Mouse (Mus musculus): Measurements from ENCODE around the gene Dpp9. TPM values are rescaled to one million over a fixed set of nuclear protein-coding genes. Genes with fewer than 3 reads are reported as not detected.

Dpp9 gene
- total RNA-seq, 2 experiments from 2014 or later, result 21.7 to 24.3 TPM

DNA sequence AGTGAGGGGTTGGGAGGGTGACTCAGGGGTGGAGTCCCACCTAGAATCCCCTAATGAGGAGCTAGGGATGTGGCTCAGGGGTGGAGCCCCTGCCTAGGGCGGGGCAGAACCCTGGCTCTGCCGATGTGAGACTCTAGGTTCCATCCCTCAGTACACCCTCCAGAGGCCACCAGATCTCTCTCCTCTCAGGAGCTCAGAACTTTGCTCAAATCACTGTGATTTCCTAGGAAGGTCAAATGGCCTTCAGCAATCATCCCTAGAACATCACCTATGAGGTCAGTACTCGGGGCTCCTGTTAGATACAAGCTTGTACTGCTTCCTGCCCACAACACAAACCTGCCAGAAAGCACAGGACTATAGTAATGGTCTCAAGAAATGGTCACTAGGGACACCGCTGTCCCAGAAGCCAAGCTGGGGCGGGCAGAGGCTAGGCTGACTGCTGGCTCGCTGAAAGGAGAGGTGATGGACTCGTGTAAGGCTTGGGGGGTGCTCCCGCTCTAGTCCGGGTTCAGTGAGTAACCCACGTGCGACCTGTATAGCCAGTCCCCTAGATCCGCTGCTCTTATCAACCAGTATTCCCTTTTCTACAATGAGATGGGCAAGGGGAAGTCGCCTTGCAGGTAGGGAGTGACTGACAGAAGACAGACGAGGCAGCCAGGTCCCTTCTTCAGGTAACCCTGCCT lies 35.6 kb downstream of the Dpp9 start:
- no peak for DNase-seq

DNA sequence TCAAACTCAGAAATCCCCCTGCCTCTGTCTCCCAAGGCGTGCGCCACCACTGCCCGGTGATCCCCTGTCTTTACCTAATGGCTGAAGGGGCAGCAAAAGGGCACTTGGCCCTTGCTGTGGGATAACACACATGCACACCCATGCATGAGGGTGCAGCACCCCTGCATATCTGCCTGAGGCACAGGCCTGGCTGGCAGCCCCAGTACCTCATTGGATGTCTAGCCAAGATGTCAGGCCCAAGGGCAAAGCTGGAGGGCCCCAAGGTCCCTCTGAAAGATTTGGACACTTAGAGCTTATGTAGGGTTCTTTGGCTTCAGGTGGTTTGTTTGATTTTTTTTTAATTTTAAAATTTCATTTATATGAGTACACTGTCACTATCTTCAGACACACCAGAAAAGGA lies 43.3 kb downstream of the Dpp9 start:
- DNase-seq, result no peak

DNA sequence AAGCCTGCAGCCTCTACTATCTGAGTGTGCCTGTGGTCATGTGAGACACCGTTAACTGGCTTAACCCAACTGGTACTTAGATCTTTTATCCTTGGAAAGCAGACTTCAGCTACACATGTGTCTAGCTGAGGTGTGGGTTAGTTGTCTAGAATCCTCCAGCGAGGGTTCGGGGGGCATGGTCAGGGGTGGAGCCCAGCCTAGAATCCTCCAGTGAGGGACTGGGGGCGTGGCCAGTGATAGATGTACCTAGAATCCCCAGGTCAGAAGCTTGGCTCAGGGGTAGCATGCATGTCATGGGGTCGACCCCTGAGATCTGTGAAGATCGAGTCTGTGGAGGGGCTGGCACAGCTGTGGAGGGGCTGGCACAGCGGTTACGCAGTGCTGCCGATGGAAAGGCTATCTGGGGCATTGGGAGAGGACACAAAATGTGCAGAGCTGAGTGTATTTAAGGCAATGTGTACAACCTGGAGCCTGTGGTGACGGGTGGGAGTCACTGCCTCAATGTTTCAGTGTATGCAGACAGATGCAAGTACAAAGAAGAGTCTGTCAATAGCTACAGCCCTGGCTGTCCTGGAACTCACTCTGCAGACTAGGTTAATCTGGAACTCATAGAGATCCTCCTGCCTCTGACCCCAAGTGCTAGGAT lies 45.2 kb downstream of the Dpp9 start:
- DNase-seq, result no peak

DNA sequence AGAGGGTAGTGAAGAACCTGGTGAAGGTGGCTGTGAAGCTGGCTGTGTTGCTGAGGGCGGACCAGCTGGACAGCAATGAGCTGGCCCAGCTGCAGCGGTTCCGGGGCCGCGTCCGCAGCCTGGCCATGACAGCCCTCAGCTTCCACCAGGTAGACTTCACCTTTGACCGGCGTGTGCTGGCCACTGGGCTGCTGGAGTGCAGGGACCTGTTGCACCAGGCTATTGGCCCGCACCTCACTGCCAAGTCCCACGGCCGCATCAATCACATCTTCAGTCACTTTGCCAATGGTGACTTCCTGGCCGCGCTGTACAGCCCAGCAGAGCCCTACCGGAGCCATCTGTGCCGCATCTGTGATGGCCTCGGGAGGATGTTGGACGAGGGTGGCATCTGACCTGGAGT lies 46.8 kb downstream of the Dpp9 start:
- no peak for DNase-seq

DNA sequence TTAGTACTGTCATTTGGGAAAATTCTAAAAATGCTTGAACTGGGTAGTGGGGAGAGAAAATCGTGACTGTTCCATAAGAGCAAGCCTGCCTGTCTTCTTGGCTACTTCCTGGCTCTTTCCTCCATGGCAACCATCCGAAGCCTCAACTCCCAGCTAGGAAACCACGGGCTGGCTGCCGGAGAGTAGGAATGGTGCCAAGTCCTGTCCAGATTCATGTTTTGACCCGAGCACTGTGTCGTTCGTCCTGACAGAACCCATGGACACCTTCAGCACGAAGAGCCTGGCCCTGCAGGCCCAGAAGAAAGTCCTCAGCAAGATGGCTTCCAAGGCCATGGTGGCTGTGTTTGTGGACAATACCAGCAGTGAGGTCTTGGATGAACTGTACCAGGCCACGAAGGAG lies 47.2 kb downstream of the Dpp9 start:
- DNase-seq, result no peak

DNA sequence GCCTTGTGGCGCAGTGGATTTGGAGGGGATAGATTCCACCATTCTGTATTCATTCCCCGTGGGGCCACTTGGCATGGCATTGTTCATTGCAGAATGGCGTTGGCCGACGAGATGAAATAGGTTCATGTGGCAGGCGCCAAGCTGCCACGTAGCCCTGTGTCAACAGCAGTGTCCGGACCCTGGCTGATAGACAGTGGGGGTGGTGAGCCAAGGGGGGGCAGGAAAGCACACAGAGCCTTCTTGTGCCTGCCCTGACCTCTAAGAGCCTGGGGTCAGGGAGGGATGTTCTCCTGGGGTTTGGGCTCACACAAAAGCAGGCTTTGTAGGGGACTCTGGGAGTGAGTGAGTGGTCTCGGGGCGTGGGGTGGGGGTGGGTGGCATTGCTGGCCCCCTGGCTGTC lies 48.1 kb downstream of the Dpp9 start:
- DNase-seq, result no peak

DNA sequence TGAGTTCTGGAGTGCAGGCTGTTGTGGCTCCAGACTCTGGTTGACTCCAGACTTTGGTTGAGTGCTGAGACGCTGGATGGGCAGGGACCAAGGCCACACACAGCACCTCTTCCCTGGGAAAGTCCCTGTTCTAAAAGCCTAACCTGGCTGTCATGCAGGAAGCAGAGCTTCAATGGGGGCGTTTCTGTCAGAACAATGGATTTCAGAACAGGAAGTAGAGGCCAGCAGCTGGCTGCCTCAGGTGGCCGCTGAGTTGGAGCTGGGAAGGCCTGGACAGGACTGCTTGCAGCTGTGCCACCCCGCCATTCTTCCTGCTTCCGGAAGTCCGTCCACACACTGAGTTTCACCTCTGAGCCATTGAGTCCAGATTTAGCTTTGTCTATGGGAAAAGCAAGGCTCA lies 48.9 kb downstream of the Dpp9 start:
- no peak for DNase-seq

DNA sequence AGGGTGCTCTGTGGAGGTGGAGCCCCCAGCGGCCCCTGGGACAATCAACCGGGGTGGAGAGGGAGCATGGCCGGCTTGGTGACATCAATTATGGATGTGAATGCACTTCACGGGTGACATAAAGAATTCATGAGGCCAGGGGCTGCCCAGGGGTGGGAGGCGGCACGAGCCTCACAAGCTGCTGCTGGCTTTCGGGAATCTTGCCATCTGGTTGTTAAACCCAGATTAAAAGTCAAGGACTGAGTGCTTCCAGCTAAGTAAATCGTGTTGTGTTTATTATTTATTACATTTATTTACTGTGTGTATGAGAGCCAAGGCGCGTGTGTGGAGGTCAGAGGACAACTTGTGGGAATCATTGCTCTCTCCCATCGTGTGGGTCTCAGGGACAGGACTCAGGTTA lies 53.0 kb downstream of the Dpp9 start:
- DNase-seq, result no peak

DNA sequence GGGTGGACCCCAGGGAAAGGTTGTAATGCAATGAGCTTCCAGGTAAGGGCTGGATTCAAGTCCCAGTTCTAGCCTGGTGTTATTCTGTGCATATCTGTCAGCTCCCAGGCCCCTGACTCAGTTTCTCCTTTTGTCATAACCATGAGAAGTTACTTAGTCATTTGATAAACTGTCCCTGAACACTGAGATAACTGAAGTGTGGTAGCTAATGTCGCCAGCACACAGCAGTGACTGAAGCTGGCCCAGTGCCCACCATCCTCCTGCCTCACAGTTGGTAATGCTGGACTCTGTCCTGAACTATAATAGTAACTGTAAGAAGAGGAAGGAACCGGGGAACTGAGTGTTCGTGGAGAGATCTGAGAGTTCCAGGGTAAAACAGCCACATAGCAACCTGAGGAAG lies 54.2 kb downstream of the Dpp9 start:
- DNase-seq, result no peak

DNA sequence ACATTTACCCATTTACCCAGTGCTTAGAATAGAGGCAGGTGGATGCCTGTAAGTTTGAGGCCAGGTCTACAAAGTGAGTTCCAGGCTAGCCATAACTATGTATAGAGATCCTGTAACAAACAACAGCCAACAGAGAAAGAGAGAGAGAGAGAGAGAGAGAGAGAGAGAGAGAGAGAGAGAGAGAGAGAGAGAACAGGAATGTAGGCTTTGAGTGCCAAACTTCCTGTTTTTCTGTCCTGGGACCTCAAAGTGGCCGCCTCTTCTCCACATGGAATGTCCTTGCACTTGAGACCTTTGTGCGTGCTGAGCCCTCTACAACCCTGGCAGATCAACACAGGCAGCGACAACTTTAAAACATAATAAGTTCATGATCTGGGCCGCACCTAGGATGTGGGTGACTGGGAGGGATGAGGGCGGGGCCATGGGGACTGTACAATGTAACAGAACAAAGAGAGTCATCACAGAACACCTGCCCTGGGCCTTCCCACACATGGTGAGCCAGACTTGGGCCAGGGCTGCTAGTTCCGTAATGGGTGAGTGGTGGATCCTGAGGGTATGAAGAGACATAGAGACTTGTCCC lies 55.1 kb downstream of the Dpp9 start:
- DNase-seq, result no peak

DNA sequence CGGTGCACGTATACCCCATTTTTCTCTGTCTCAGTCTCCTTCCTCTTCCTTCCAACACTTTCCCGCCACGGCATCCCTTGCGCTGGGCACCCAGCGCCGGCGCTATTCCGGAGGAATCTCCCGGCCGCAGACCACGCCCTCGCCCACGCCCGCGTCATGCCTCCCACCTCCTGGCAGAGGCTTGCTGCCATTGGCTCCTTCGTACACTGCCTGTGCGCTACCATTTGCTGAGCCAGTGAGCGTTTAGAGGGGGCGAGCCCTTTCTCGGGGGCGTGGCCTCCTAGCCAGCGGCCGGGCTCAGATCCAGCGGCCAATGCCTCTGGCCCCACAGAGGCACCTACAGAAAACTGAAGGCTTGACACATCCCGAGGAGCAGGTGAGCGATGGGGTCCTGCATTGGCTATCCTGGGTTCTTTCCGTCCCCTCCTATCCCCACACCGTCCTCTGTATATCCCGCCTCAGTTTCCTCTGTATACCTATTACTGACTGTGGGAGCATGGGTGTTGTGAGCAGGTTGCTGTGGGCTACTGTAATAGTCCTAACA lies 56.4 kb downstream of the Dpp9 start, which contains the start of gene Tnfaip8l1:
Tnfaip8l1 (plus strand) TSS at position 247 of the 544 bp plus-strand sequence.
- DNase-seq, result peak; percentile 90

DNA sequence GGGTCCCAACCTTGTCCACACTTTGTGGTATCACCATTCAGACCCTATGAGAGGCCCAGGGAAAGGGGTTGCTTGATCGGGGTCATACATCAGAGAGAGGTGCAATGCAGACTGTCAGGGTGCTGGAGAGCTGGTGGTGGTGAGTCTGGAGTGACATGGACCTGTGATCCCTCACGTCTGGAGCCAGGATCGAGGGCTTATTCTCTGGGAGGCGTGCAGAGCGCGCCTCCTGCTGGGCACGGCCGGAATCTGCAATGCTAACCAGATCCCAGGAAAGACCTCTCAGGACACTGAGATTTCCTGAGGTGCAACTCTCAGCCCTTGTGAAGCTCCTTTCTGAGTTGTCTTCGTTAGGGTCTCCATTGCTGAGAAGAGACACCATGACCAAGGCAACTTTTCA lies 59.0 kb downstream of the Dpp9 start:
- peak; percentile 71 for DNase-seq

DNA sequence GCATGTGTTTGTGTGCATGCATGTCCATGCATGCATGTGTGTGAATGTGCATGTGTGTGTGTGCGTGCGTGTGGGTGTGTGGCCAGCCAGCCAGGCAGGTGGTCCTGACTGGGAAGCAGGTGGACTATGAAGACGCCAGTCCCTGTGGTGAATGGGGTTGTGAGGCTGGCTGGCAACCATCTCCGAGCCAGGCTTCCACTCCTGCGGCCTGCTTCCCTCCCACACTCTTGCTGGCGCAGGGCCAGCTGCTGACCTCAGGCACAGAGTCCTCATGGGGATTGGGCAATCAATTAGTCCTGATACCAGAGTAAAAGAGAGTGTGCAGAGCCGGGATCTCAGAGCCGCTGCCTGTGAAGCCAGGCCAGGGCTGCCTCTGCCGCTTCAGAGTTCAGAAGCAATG lies 65.1 kb downstream of the Dpp9 start:
- DNase-seq, result peak; percentile 58

DNA sequence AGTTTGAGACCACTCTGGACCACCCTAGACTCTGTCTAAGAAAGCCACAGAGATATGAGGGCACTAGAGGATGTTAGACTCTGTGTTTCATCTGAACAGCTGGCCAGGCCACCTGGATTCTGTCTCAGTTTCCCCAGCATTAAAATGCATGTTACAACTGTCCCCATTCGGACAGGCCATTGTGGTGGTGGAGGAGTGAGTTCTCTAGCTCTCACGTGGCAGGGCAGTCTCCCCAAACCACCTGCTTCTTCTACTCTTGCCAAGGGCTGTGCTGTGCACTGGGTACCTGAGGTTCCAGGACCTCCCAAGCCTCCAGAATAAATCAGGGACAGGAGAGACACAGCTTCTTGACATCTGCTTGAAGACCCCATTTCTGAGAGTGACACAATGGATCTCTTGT lies 68.8 kb downstream of the Dpp9 start:
- DNase-seq, result no peak

DNA sequence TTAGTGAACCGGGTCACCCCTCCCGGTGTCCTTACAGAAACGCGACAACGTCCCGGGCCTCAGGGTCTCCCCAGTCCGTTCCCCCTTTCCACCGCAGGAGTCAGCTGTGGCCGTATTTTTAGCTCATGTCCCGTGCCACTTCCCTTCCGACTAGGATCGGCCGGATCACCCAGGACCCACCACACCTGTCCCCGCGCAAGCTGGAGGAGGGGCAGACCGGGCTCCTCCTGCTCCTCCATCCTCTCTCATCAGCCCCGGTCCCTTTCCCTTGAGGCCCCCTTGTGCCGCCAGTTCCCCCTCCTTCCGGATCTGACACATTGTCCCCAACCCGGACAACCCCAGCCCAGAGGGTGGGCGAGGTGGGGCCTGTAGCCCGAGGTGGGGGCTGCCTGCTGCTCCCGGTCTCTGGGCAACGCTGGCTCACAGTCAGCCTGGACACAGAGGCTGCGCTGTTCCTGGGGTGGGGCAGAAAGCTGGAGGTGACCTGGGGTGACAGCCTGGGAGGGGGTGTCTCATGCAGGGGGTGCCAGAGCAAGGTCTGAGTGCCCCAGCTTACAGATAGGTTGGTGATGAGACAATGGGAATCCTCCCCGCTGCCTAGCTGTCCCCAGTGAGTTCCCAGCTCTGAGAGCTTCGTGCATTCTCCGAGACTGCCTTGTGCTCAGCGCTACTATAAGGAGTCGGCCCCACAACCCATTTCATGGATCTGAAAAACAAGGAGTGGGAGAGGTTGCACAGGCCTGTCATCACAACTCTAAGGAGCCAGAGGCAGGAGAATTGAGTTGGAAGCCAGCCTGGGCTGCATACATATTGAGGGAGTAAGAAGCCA lies 69.7 kb downstream of the Dpp9 start:
- no peak for DNase-seq

DNA sequence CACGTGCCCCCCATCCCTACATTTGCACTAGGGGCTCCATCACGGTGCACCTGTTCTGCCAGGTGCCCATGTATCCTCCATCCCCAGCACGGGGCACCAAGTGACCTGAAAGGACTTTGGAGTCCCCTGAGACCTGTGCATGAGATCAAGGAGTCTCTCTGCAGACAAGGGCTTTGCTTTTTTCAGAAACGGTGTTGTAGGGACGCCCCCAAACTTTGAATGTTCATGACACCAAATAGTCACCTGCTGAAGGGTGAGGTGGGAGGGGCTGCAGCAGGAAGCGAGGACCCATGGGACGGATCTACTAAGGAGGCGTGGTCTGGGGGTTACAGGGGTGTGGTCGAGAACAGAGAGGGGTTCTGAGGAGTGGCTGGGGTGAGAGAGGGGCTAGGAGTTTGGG lies 70.4 kb downstream of the Dpp9 start:
- no peak for DNase-seq

DNA sequence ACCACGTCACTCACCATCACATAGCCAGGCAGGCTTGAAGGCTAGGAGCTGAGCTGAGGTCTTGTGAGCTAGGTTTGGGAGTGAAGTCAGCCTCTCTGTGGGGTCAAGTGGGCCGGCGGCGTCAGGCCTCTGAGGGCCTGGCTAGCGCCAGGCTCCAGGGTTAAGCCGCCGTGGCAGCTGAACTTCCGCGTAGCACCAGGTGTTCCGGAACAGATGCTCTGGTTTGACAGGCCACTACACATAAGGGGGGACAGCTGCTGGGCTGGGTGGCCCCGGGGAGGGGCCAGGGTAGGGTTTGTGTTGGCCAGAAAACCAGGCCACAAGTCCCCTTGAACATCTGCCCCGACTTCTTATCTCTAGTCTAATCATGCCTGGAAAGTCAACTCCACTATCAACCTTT lies 71.3 kb downstream of the Dpp9 start:
- DNase-seq, result no peak

DNA sequence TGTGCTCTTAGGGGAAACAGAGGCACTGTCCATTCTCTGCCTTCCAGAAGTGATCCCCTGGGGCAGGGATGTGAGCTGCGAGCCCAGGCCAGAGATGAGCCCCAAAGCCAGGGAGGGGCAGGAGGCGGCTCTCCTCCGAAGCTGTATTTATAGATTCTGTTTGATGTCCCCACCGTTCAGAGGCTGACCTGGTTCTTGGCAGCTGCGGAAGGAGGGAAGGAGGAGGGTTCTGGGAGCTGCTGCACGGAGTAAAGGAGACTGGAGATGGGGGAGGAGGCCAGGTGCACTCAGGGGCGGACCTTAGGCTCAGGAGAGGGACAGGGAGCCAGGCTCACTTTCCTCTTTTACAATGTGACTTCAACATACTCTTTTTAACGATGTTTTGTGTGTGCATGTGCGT lies 72.6 kb downstream of the Dpp9 start:
- no peak for DNase-seq

DNA sequence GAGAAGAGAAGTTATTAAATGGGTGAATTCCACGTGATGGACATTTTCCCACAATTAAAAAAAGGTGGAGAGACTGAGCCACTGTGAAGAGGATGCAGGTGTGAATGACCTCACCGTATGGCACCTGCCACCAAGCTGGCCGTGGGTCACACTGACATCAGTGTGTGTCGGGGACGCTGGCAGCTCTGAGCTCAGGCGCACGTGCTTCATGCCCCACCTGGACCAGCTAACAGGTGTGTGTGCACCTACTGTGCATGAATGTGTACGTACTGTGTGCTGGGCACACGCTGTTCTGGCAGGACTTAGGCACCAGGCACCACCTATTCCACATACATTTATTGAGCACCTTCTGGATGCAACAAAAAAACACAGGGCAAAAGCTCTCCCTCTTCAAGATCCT lies 74.2 kb downstream of the Dpp9 start:
- no peak for DNase-seq

DNA sequence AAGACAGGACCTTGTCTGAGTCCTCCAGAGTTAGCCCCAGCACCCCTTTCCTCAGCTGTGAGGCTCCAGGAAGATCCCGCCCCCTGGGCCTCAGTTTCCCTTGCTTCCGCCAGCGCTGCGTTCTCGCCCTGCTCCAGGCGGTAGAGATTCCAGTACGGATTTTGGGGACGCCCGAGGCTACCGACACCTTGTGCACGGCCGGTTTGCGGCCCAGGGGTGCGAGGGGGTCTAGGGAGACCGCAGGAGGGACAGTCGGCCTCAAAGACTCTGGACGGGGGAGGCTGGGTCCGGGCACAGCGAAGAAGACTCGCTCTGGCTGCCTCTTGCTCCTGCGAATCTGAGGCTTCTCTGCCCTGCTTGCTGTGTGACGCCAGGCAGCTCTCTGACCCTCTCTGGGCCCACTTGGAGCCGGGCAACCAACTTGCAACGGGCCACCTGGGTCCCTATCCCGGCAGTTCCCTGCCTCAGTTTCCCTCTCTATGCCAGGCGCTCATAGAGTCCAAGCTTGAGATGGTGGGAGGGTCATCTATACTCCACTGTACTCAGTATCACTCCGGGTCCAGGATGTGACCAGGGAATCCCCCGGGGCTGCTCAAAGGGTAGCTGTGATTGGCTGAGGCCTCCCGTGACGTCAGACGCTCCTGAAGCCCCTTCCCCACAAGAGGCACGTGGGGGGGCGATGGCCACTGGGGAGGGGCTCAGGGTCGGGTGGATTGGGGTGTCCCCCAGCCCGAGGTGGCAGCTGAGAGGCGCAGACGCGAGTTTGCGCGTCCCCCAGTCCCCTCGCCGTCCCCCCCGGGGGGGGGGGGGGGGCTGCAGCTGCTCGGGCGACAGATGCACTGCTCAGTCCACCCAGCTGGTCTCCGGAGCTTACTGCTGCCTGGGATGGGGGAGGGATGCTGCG lies 76.8 kb downstream of the Dpp9 start:
- DNase-seq, result no peak

DNA sequence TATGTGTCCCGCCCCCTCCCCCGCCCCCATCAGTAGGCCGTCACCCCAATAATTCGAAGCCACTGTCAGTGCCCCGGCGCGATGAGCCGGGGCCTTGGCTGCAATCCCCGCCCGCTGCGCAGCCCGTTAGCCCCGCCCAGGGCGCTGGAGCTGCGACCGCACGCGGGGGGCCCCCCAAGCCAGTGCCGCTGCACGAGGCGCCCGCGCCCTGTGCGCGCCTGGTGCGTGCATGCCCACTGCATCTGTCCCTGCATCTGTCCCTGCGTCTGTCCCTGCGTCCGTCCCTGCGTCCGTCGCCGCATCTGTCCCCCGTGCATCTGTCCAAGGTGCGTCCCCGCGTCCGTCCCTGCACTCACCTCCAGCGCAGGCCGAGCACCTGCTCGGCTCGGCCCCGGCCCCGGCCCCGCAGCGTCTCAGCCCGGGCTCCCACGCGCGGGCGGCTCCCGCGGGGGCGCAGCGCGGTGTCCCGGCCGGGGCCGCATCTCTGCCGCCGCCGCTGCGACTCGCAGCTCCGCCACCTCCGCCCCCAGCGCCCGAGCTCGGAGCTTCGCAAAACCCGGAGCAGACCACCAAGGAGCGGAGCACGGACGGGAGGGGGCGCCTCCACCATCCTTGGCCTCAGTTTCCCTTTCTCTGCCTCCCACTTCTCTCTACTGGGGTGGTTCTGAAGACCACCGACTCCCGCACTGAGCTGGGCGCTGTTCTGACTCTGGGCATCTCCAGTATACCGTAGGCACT lies 78.7 kb downstream of the Dpp9 start, which contains the start of gene Sema6b:
Sema6b (minus strand) TSS at position 486 of the 738 bp plus-strand sequence.
- peak; percentile 76 for DNase-seq

All from gastrocnemius, postnatal 10 days (tissue).